Mouse (Mus musculus) brain, adult 2 months (tissue): Measurements from ENCODE around the gene Tfeb.

Experiments
- DNase-seq: peaks from one replicate; pipeline ENCODE4 v3.0.0; 2011; ENCODE audit warnings: low read depth, low spot score

The Tfeb gene

DNA sequence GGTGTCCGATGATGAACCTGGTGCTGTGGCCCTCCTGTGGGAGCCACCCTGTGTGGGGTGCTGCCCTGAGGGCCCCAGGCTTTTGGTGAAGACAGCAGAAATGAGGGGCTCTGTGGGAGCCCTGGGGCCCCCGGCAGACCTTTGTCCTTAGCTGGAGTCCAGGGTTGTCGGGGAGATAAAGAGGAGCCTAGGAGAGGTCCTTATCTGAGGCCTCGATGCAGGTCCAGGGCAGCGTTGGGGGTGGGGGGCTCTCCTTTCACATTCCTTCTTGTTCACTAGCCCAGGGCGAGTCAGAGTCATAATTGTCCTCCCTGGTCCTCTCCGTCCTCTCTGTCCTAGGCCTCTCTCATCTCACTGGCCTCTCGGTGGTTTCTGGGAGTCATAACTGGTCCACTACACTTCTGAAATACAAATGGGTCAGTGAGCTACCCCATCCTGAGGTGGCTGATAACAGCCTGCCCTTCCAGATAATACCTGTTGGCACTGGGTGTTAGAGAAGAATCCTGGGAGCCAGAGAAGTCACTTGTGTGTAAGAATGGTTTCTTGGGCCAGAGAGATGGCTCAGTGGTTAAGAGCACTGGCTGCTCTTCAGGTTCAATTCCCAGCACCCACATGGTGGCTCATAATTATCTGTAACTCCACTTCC is 16.4 kb downstream of the Tfeb start:
- DNase-seq, result no peak

DNA sequence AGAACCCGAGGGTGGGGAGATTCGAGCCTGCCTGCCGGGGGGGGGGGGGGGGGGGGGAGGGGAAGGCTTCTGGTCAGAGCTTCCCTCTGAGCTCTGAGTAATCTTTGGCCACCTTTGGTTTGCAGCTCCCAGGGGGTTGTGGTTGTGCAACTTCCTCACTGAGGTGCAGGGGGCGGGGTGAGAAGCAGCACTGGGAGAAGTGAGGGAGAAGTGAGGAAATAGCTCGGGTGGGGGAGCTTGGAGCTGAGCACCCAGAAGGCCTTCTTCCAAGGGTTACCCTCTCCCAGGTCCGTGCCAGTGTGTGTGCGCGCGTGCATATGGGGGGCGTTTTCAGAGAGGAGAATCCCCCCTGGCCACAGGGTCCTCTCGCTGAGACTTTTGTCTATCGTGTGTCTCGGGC is 17.4 kb downstream of the Tfeb start:
- DNase-seq, result peak; percentile 59

DNA sequence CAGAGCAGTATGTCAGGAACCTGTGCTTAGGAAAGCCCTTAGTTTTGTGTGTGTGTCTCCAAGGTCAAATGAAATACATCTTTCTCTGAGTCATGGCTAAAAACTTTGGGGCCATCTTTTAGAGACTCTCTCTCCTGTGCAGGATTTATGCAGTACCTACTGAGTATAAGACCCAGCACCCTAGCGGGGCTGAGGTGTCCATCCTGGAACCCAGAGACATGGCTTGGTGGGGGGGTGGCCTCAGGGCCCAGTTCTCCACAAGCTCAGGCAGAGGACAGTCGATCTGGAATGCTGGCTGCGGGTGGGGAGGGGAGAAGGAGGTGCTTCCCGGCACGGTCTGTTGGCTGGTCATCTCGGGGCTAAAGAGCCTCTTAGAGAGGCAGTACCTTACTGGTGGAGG is 19.5 kb downstream of the Tfeb start:
- DNase-seq, result no peak

DNA sequence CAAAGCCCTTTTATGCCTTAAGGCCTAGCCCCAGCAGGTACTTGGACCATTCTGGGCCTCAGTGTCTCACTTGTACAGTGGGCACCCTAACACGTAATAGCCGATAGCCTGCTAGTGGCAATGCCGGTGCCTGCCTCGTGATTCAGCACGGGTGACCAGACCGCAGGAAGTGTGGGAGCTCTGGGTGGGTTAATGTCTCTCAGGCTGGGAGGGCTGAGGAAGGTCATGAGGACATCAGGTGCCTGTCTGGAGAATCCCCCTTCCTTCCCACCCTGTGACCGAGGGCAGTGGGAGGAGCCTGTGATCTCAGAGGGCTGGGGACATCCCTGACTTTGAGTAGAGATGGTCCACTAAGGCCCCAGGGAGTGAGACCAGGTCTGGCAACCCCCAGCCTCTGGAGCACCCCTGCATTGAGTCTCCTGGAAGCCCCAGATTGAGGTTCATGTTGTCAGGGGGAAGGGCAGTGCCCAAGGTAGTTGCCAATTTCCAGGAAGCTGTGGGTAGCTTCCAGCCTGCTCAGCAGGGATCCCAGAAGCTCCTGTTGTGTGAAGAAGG is 20.3 kb downstream of the Tfeb start:
- no peak for DNase-seq

DNA sequence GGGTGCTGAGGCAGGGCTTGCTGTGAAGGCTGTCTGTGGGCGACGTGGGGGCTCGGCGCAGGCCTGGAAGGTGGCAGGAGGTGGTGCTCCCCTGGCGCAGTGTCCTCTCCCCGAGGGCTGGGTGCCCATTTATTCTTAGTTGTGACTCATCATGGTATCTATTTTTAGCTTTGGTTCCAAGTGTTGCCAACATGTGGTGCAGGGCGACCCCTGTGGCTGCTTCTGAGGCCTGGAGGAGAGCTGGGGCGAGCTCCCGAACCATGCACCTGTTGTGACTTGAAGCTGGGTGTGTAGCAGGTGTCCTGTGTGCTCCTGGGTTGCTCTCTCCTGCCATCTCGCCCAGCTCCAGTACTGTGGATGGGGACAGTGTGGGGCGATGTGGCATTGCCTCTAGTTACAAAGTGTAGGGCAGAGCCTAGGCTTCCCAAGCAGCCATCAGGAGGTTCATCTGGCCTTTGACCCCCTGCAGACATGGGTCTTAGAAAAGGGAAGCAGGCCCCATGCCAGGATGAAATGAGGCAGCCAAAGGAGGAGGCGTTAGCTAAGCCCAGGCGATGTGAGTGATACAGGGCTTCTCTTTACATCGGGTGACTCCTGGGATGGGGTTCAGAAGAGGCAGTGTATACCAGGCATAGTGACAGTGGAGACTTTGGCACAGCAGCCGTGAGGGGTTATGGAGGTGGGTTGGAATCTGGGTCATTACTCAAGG is 23.0 kb downstream of the Tfeb start:
- DNase-seq, result peak; percentile 80

DNA sequence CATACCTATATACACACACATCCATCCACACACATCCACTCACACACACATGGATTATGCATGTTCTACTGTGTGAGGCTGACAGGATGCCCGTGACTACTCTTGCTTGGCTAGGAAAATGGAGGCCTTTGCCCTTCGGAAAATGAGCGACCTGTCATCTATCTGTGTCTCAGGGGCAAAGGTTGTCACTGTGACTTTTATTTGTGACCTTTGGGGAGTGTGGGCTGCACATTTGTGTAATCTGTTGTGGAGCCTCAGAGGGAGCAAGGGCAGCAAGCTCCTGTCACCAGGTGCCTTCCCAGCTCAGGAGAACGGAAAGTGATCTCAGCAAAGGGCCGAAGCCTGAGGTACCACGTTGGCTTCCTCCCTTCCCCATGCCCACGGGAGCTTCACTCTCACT is 25.2 kb downstream of the Tfeb start:
- DNase-seq, result no peak

DNA sequence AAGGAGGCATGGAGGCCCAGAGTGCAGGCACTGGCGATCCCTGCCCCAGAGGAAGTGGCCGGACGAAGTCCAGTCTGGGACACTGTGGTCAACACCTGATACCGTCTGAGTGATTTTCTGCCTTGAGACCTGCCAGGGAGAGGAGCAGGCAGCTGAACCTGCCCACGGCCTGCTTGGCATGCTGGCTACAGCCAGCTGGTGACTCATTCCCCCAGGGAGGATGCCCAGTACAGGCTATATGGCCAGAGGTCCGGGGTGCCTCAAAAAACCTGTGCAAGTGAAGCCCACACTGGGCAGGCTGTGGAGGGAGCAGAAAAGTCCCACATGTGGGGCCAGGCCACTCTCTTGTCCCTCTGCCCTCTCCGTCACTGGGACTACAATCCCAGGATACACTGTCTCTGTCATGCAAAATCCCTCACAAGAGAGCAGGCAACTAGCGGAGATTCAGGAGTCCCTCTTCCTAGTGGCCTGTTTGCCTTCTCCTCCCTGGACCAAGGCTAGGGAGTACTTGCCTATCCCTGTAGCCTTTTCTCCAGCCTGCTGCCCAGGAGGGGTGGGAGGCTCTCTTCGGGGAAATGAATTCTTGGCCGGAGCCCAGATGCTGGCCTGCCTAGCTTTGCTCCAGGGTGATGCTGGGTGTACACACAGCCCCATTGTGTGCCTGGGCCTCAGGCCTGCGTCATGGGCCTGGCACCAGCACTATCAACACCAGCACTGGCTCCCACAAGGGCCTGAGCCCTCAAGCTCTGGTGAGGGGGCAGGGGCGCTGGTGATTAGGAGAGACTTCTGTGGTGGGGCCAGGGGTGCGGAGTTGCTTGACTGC is 25.9 kb downstream of the Tfeb start:
- peak; percentile 96 for DNase-seq

DNA sequence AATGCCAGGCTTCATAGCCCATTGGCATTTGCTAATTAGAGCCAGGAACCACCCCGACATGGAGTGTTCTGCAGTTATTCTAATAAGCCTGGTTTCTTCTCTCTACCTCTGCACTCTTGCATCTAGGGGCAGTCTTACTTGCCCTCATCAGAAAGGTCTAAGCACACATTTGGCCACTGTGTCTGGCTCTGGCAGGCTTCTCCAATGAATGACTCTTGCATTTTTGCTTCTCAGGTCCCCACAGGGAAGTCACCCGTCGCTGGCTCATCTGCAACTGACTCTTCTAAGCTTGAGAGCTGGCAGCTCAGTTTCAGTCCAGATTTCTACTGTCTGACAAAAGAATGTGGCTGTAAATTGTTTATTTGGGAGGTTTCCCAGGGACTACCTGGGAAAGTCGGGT is 29.2 kb downstream of the Tfeb start:
- DNase-seq, result no peak

DNA sequence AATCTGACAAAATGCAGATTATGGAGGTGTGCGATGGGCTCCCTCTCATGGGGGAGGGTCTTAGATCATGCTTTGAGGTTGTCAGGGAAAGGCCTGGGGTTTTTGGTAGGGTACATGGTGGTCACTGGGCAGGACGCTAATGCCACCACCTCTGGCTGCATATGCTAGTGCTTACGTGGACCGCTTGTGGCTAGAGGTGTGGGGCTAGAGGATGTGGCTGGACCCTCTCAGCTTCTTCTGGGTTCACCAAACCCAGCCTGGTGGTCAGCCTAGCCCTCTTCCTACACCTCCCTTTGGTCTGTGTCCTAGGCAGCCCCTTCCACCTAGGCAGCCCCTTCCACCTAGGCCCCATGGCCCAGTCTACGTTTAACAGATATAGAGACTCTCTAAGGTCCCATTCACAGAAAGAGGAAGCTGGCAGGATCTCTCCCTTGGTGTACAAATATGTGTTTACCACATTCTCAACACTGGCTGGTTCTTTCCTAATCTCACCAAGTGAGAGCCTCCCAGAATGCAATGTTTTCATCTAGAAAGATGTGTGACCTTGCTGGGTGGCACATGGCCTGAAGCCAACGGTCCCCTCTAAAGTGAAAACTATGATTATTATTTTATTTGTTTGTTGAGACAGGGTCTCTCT is 29.7 kb downstream of the Tfeb start:
- DNase-seq, result no peak

DNA sequence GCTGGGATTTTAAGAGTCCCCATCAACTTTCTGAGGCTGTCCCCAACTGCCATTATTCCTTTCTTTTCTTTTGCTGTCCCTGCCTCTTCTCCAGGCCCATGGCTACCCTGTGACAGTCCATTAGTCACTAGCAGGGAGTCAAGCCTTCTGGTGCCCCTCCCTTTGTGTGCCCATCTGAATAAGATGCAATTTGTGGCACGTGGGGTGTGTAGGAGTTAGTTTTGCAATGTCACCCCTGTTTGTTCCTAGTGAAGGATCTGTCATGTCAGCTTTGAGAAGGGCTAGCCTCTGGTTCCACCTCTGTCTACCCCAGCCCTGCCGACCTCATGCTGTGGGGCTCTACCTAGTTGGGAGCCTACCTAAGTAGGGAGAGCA is 30.2 kb downstream of the Tfeb start:
- DNase-seq, result no peak

DNA sequence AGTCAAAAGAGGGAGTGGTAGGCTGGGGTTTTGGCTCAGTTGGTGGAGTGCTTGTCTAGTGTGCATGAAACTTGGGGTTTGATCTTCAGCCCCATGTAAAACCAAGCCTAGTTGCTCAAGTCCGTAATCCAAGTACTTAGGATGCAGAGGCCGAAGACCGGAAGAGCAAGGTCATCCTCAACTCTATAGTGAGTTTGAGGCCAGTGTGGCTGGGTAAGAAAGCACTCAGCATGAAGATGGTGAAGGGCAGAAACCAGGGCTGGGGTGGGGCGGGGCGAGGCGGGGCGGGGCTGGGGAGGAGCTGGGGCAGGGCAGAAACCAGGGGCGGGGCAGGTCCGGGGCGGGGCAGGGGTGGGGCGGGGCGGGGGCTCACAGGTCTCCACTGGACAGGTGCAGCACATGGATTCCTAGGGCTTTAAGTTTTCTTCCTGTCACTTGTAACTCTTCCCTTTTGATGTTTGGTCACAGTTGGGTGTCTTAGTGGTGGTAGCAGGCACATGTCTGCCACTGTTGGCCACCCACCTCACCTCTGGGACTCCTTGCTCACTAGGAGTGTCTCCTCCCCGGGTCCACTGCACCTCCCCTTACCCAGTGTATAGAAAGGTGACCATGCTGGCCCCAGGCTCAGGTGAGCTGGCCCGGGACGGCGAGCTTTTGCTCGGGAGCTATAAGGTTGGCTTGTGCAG is 30.8 kb downstream of the Tfeb start:
- DNase-seq, result no peak

DNA sequence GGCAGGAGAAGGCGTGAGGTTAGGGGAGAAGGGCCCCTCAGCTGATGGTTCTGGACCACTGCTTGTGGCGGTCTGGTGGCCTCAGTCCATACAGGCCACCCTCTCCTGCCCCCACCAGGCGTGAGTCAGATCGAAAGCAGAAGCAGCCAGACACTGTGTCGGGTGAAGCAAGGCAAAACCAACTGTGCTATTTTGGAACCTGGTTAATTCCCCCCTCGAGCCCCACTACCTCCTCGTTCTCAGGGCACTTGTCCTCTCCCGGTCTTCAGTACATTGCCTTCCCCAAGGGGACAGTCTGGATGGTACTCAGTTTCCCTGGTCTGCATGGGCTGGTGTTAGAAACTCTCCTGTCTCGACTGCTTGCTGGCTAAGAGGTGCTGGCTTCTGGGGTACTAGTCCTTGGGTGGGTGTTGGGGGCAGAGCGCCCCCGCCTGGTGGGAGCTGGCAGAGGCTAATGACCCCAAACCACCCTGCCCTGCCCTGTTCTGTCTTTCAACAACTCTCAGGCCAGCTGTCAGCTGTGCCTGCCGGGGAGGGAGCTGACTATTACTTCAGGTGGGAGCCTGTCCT is 32.0 kb downstream of the Tfeb start:
- peak; percentile 52 for DNase-seq

DNA sequence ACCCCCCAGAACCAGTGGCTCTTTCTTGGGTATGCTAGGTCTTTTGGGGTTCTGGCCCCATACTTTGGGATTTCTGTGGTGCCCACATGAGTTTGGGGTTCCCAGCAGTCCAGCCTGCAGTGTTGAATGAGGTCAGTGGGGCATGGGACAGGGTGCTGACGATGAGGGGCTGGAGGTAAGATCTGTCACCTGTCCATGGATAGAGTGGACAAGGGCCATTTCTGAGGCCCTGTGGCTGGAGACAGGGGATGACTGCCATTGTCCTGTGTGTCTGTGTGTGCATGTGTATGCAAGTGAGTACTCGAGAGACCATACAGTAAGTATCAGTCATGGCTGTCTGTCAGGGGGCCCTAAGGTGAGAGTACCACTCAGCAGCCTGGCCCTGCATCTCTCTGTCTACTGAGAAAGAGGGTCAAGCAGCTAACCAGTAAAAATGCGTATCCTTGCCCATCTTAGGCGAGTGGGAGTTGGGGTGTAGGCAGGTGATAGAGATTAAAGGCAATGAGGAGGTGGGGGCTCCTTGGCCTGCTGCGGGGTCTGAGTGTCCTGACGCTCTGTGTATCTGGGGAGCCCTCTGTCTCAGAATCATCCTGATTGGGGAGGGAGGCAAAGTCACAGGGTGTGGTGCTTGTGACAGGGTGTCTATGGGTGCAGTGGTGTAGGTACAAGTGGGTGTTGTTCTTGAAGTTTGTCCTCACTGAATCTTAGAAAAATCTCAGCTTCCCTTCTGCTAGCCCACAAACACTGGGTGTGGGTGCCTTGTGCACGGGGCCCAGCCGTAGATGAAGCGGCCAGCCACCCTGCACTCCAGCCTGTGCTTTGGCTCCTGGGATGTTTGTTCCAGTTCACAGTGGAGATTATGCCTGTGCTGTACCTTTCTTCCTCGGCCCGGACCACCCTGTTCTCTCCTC is 32.8 kb downstream of the Tfeb start:
- no peak for DNase-seq

DNA sequence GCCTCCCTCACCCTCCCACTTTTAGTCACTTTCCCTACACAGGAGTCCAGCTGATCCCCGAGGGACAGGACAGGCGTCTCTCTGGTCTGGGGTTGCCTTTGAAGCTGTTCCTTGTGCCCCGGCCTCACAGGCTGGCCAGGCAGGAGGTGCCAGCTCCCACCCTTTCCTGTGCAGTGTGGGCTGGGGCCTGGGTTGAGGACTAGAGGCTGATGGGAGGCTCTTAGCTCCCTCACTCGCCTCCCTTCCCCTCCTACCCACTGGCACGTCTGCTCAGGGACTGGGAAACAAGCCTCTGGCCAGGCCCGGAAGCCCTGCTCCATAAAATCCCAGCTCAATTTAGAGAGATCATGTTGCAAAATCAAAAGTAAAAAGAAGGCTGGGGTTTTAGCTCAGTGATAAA is 36.8 kb downstream of the Tfeb start:
- DNase-seq, result no peak

DNA sequence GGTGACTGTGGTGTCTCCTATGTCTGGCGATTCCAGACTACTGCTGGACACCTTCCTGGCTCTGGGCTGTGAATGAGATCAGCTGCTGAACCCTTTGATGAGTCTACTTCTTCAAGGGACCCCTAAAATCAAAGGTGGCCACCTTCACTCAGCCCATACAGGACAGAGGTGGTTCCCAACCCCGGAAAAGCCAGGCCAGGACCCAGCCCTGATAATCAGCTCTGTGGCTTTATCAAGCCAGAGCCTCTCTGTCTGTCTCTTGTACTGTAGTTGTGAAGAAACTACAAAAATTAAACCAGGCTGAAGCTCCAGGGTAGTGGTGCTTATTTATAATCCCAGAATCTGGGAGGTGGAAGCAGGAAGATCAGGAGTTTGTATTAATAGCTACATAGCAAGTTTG is 40.3 kb downstream of the Tfeb start:
- DNase-seq, result no peak

DNA sequence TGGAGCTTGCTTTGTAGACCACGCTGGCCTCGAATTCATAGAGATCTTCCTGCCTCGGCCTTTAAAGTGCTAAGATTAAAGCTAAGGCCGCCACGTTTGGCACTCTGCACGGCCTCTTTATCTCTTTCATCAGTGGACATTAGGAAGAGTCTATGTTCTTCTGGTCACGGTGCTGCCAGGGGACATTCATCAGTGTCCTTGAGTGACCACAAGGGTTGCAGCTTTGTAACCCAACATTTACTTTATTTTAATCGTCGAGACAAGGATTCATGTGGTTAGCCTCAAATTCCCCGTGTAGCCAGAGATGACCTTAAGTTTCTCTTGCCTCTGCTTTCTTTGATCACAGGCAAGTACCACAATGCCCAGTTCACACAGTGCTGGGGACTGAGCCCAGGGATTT is 43.6 kb downstream of the Tfeb start:
- no peak for DNase-seq

DNA sequence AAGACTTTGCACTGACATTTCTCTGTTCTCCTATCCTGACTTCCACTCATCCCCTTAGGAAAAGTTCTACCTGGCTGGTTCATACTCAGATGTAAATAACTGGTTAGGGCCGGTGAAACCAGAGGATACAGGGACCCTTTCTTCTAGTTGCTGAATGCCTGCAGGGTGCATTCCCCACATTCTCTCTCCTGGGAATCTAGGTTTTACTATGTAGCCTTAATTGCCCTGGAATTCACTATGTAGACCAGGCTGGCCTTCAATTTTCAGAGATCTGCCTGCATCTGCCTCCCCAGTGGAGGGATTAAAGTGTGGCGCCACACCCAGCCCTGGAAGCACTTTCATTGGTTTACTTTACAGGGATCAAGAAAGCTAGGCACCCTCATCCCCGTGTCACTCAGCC is 45.7 kb downstream of the Tfeb start:
- no peak for DNase-seq

DNA sequence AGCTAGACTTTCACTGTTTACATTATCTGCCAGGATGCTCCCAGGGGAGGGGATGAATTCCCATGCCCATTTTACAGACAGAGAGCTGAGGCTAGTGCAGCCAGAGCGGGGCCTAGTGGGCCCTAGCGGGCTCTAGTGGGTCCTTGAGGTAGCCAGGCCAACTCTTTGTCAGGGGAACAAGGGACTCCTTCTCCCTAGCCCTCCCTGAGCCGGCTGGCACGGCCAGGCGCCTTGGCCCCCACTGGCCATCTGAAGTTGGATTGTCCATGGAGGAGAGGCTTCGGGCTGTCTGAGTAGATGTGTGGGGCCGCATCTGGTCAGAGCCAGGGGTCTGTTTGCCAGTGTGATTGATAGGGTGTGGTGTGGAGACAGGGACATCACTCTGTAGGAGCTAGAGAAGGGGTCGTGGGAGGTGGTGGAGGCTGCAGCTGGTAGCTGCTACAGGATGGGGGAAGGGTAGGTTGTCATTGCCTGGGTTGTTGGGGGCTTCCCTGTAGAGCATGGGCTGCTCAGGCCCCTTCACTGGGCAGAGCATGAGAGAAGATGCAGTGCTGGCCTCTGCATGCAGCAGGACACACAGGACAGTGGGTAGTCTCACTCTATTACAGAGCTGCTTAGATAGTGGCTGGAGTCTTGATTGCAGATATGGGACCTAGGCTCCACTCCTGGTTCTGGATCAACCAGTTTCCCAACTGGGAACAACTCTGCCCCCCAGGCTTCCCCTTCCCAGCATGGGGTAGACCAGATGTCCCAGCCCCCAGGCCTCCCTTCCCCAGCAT is 46.8 kb downstream of the Tfeb start:
- DNase-seq, result peak; percentile 70

DNA sequence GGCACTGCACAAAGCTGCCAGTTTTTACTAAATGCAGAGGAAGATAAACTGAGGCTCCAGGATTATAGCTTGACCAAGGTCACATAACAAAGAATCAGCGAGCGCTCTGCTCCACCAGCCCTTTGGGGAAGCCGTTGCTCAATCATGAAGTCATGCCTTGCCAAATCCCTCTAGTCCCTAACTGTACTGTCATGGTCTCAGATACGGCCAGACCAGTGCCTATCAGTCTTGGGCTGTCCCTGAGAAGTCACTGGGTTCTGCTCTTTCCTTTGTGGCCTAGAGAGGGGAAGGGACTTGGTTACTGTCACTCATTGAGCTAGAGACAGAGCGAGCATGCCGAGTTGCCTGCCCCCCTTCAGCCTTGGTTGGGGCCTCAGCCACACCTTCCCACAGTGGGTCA is 47.6 kb downstream of the Tfeb start:
- DNase-seq, result no peak
